Mouse (Mus musculus) erythroid progenitor cell, adult 5-6 weeks (primary cell): Measurements from ENCODE around the gene Nlgn3. TPM values are rescaled to one million over a fixed set of nuclear protein-coding genes. Genes with fewer than 3 reads are reported as not detected.
"Not testable (repeated sequence)": the region's sequence is repeated elsewhere in the genome, so short reads cannot be mapped to it uniquely, and the experiment has no call there.

Source experiments
- ATAC-seq: replicated peaks from 2 replicates; pipeline ENCODE4 v1.8.0; 2016; ENCODE audit warnings: moderate number of reproducible peaks, mild to moderate bottlenecking, moderate TSS enrichment, inconsistent platforms; ENCODE audit not compliant: poor library complexity, low FRiP score, severe bottlenecking
- total RNA-seq, 2 experiments: library from RNA; stranded (forward) in 1 of 2; stranded (reverse) in 1 of 2; fragments of 150-400 nt in 1 of 2; fragments of 186-747, 209-891 nt in 1 of 2; gene quantifications; 2 replicates each; pipeline versions ENCODE4 v1.2.3 to v1.2.4; 2015 to 2017; ENCODE audit warnings: low replicate concordance in 2 of 2

Gene Nlgn3
- total RNA-seq, 2 experiments from 2014 or later: 1.5 TPM; not detected in 1

GRCm38 (mm10) chrX:101299473-101300426 is 782 bp downstream of the Nlgn3 start:
- ATAC-seq: no peak

- no peak for ATAC-seq
Measured at GRCm38 (mm10) chrX:101300427-101301030, 1.6 kb downstream of the Nlgn3 start.

GRCm38 (mm10) chrX:101301654-101302053 is 2.7 kb downstream of the Nlgn3 start:
- ATAC-seq: no peak

- no peak for ATAC-seq
Measured at GRCm38 (mm10) chrX:101304646-101305045, 5.7 kb downstream of the Nlgn3 start.

- no peak for ATAC-seq
Measured at GRCm38 (mm10) chrX:101309299-101309698, 10.3 kb downstream of the Nlgn3 start.

- ATAC-seq: no peak
Measured at GRCm38 (mm10) chrX:101313625-101314359, 14.8 kb downstream of the Nlgn3 start.

GRCm38 (mm10) chrX:101319775-101320174 is 20.8 kb downstream of the Nlgn3 start:
- no peak for ATAC-seq

- ATAC-seq: no peak
Measured at GRCm38 (mm10) chrX:101325989-101326899, 27.3 kb downstream of the Nlgn3 start.

GRCm38 (mm10) chrX:101329372-101330028 is 30.5 kb downstream of the Nlgn3 start:
- peak; percentile 45; the same call in 1 of the 2 replicates for ATAC-seq

- peak; percentile 10 for ATAC-seq
Measured at GRCm38 (mm10) chrX:101332031-101332374, 33.0 kb downstream of the Nlgn3 start.

- peak; percentile 98 for ATAC-seq
Measured at GRCm38 (mm10) chrX:101332375-101333211, 33.6 kb downstream of the Nlgn3 start.

- no peak for ATAC-seq
Measured at GRCm38 (mm10) chrX:101334606-101335005, 35.6 kb downstream of the Nlgn3 start.

GRCm38 (mm10) chrX:101338666-101339065 is 39.7 kb downstream of the Nlgn3 start:
- ATAC-seq: no peak

- ATAC-seq: not testable (repeated sequence)
Measured at GRCm38 (mm10) chrX:101342837-101343236, 43.9 kb downstream of the Nlgn3 start.

GRCm38 (mm10) chrX:101345456-101345855 is 46.5 kb downstream of the Nlgn3 start:
- no peak for ATAC-seq

- no peak for ATAC-seq
Measured at GRCm38 (mm10) chrX:101346475-101346874, 47.5 kb downstream of the Nlgn3 start.

GRCm38 (mm10) chrX:101351188-101351587 is 52.2 kb downstream of the Nlgn3 start:
- no peak for ATAC-seq

- ATAC-seq: not testable (repeated sequence)
Measured at GRCm38 (mm10) chrX:101358902-101359301, 59.9 kb downstream of the Nlgn3 start.
